Mouse (Mus musculus) heart, embryonic 15.5 days (tissue): ENCODE results near the gene Adamts5. TPM values are rescaled to one million over a fixed set of nuclear protein-coding genes. Genes with fewer than 3 reads are reported as not detected.

ENCODE experiments used
- ATAC-seq: fragments of 200-750 bp; cut with Nextera tagmentation; replicated peaks from 2 replicates; pipeline ENCODE4 v1.8.0; 2017; ENCODE audit warnings: low read depth, moderate TSS enrichment; ENCODE audit not compliant: insufficient number of reproducible peaks, insufficient read depth, low FRiP score
- H3K27ac ChIP-seq: fragments of 300-500 bp; sonication (generic); 2 replicates; pipeline ENCODE4 v1.5.1; 2015; ENCODE audit warnings: mild to moderate bottlenecking, inconsistent platforms
- H3K27me3 ChIP-seq: fragments of 300-500 bp; sonication (generic); 2 replicates; pipeline ENCODE4 v1.6.1; 2015; ENCODE audit warnings: inconsistent platforms
- H3K36me3 ChIP-seq: fragments of 300-500 bp; sonication (generic); 2 replicates; pipeline ENCODE4 v1.6.1; 2015; ENCODE audit warnings: mild to moderate bottlenecking, inconsistent platforms
- H3K4me1 ChIP-seq: fragments of 300-500 bp; sonication (generic); replicated peaks from 2 replicates; pipeline ENCODE4 v1.6.1; 2015; ENCODE audit warnings: inconsistent platforms
- H3K4me2 ChIP-seq: fragments of 300-500 bp; sonication (generic); 2 replicates; pipeline ENCODE4 v1.6.1; 2015; ENCODE audit warnings: inconsistent platforms, mild to moderate bottlenecking, moderate library complexity
- H3K4me3 ChIP-seq: fragments of 300-500 bp; sonication (generic); 2 replicates; pipeline ENCODE4 v1.5.1; 2015; ENCODE audit warnings: mild to moderate bottlenecking, inconsistent platforms
- H3K9ac ChIP-seq: fragments of 300-500 bp; sonication (generic); 2 replicates; pipeline ENCODE4 v1.6.1; 2015; ENCODE audit warnings: mild to moderate bottlenecking, inconsistent platforms
- H3K9me3 ChIP-seq: fragments of 300-500 bp; sonication (generic); replicated peaks from 2 replicates; pipeline ENCODE4 v1.6.1; 2016; ENCODE audit warnings: inconsistent platforms
- WGBS: fragments of 180-500 bp; shearing (Covaris S2); methylation state at CpG from one replicate; pipeline ENCODE4 v1.1.7; 2015; ENCODE audit warnings: mixed read lengths; 5-methylcytosine and 5-hydroxymethylcytosine counted together
- polyA plus RNA-seq: library from polyadenylated mRNA; unstranded; fragments of >200 nt; fragmentation: Nextera tagmentation; extraction: Ambion mirVana; gene quantifications from 2 replicates; pipeline ENCODE4 v1.2.1, GENCODE M21; 2015

The Adamts5 gene
- polyA plus RNA-seq, 1 experiment from 2014 or later, result 3.8 TPM

GRCm38 (mm10) chr16:85819808-85820458 lies 81.7 kb downstream of the Adamts5 start:
- no peak overlapping the region for H3K9ac ChIP-seq
- no peaks in the 10 kb centered on the region for H3K36me3 ChIP-seq
- no peak overlapping the region for H3K4me3 ChIP-seq
- no peak overlapping the region for H3K27ac ChIP-seq
- no peak for ATAC-seq
- H3K4me2 ChIP-seq, result no peak overlapping the region
- no peaks in the 10 kb centered on the region for H3K4me1 ChIP-seq
- WGBS, result 47% methylated on average over 5 of the region's 5 CpGs
- H3K9me3 ChIP-seq, result no peaks in the 10 kb centered on the region
- H3K27me3 ChIP-seq, result no peaks in the 10 kb centered on the region

GRCm38 (mm10) chr16:85814116-85814515 lies 87.5 kb downstream of the Adamts5 start:
- H3K9me3 ChIP-seq, result no peaks in the 10 kb centered on the region
- H3K4me1 ChIP-seq, result no peaks in the 10 kb centered on the region
- ATAC-seq, result no peak
- no peaks in the 10 kb centered on the region for H3K27me3 ChIP-seq
- no peak overlapping the region for H3K9ac ChIP-seq
- H3K4me3 ChIP-seq, result no peak overlapping the region
- no peaks in the 10 kb centered on the region for H3K36me3 ChIP-seq
- 90% methylated on average over 2 of the region's 2 CpGs for WGBS
- no peak overlapping the region for H3K4me2 ChIP-seq
- no peak overlapping the region for H3K27ac ChIP-seq

- 18% methylated on average over 2 of the region's 2 CpGs for WGBS
- Histone ChIP-seq H3K4me2 (peak overlapping the region; percentile 48), H3K36me3 (no peaks in the 10 kb centered on the region), H3K27ac (0 out of 2 replicates have a peak overlapping the region, but pooled peaks have one; percentile 34), H3K9ac (no peak overlapping the region), H3K27me3 (no peaks in the 10 kb centered on the region), H3K4me1 (peaks cover 14% of the 10 kb centered on the region), H3K9me3 (no peaks in the 10 kb centered on the region), H3K4me3 (no peak overlapping the region)
- no peak for ATAC-seq
Observed at GRCm38 (mm10) chr16:85807626-85808025, 94.0 kb downstream of the Adamts5 start.

- no peak overlapping the region for H3K9ac ChIP-seq
- WGBS, result 21% methylated on average over 3 of the region's 3 CpGs
- no peaks in the 10 kb centered on the region for H3K36me3 ChIP-seq
- H3K9me3 ChIP-seq, result no peaks in the 10 kb centered on the region
- no peak overlapping the region for H3K4me3 ChIP-seq
- H3K4me1 ChIP-seq, result peaks cover 14% of the 10 kb centered on the region
- H3K4me2 ChIP-seq, result peak overlapping the region; percentile 48
- 0 out of 2 replicates have a peak overlapping the region, but pooled peaks have one; percentile 34 for H3K27ac ChIP-seq
- ATAC-seq, result no peak
- H3K27me3 ChIP-seq, result no peaks in the 10 kb centered on the region
Observed at GRCm38 (mm10) chr16:85807072-85807471, 94.6 kb downstream of the Adamts5 start.

Other genes starting within 250 kb of the Adamts5 start
- gene Adamts1, start 98.7 kb downstream of the Adamts5 start, polyA plus RNA-seq, result 40.2 and 50.6 TPM in 2 replicates